Mouse (Mus musculus) embryonic facial prominence, embryonic 13.5 days (tissue): ENCODE measurements at regions not wholly inside any gene's neighbourhood (a gene's known extent, or its start where the extent isn't known, plus 50 kb on each side); places are given as distances from the start of the nearest gene placed in this dataset.

ENCODE experiments used
- ATAC-seq: fragments of 200-750 bp; cut with Nextera tagmentation; 2 replicates; pipeline ENCODE4 v1.8.0; 2017; ENCODE audit warnings: low read depth; ENCODE audit not compliant: insufficient number of reproducible peaks, insufficient read depth, low FRiP score, low TSS enrichment
- H3K27ac ChIP-seq: fragments of 300-500 bp; sonication (generic); 2 replicates; pipeline ENCODE4 v1.5.1; 2015; ENCODE audit warnings: moderate library complexity, mild to moderate bottlenecking, inconsistent platforms
- H3K27me3 ChIP-seq: fragments of 300-500 bp; sonication (generic); 2 replicates; pipeline ENCODE4 v1.6.1; 2015; ENCODE audit warnings: mild to moderate bottlenecking, inconsistent platforms
- H3K36me3 ChIP-seq: fragments of 300-500 bp; sonication (generic); 2 replicates; pipeline ENCODE4 v1.6.1; 2015; ENCODE audit warnings: mild to moderate bottlenecking, inconsistent platforms
- H3K4me1 ChIP-seq: fragments of 300-500 bp; sonication (generic); 2 replicates; pipeline ENCODE4 v1.6.1; 2015; ENCODE audit warnings: inconsistent platforms
- H3K4me2 ChIP-seq: fragments of 300-500 bp; sonication (generic); 2 replicates; pipeline ENCODE4 v1.6.1; 2015; ENCODE audit warnings: moderate library complexity, mild to moderate bottlenecking, inconsistent platforms
- H3K4me3 ChIP-seq: fragments of 300-500 bp; sonication (generic); 2 replicates; pipeline ENCODE4 v1.5.1; 2015; ENCODE audit warnings: mild to moderate bottlenecking, inconsistent platforms
- H3K9ac ChIP-seq: fragments of 300-500 bp; sonication (generic); 2 replicates; pipeline ENCODE4 v1.6.1; 2015; ENCODE audit warnings: mild to moderate bottlenecking, inconsistent platforms
- H3K9me3 ChIP-seq: fragments of 300-500 bp; sonication (generic); 2 replicates; pipeline ENCODE4 v1.6.1; 2016; ENCODE audit warnings: inconsistent platforms
- WGBS: fragments of 180-500 bp; shearing (Covaris S2); methylation state at CpG from one replicate; pipeline ENCODE4 v1.1.7; 2015; ENCODE audit warnings: mixed read lengths; 5-methylcytosine and 5-hydroxymethylcytosine counted together

DNA sequence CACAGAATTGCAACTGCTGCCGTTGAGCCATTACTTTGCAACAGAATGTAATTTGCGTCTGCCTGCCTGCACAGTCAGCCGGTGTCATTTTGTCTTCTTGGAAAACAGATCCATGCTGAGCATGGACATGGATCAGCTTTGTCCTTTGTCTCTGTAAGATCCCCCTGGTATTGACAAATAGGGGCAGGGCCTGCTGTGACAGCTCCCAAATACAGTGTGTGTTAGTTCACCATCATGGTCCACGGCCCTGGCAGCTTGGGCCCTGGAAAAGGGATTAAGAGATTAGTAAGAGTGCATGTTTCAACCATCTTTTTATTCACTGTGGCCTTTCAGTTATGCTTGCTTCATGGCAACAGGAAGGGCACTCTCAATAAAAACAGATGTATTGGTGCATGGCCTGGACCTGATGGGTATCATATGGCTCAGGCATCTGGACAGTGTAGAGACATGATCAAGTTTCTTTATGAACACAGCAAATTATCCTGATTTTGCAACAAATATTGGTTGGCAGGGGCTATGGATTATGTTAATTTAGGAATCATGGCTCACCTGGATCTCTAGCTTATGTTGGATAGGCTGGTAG lies 83.2 kb upstream of the Bmper start:
- no peaks in the 10 kb centered on the region for H3K36me3 ChIP-seq
- no peak overlapping the region for H3K9ac ChIP-seq
- no peaks in the 10 kb centered on the region for H3K27me3 ChIP-seq
- no peak overlapping the region for H3K4me2 ChIP-seq
- no peak overlapping the region for H3K27ac ChIP-seq
- no peak for ATAC-seq
- WGBS = 41% methylated on average over 4 of the region's 4 CpGs
- no peaks in the 10 kb centered on the region for H3K9me3 ChIP-seq
- no peak overlapping the region for H3K4me3 ChIP-seq
- peaks cover 12% of the 10 kb centered on the region for H3K4me1 ChIP-seq

DNA sequence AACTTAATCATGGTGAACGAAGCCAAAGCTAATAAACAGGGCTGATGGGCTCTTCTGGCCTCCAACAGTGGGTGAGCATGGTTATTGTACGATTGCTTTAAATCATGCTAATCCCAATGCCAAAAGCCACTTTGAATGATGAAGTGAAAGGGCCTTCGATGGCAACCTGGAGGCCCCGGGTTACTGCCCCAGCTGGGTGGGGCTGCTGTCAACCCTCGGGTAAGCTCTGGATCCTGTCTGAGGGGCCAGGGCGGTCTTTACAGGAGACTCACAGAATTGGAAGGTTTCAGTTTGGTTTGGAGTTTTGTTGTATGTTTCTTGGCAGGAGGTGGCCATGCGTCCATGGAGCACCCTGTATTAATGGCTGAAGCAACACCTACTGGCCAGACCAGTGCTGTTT lies 78.6 kb upstream of the Bmper start:
- no peak overlapping the region for H3K4me2 ChIP-seq
- ATAC-seq = no peak
- no peak overlapping the region for H3K9ac ChIP-seq
- H3K27ac ChIP-seq = no peak overlapping the region
- 91% methylated on average over 7 of the region's 7 CpGs for WGBS
- no peak overlapping the region for H3K4me3 ChIP-seq
- H3K27me3 ChIP-seq = no peaks in the 10 kb centered on the region
- peaks cover 8% of the 10 kb centered on the region; the same call in 1 of the 2 replicates for H3K4me1 ChIP-seq
- no peaks in the 10 kb centered on the region for H3K36me3 ChIP-seq
- no peaks in the 10 kb centered on the region for H3K9me3 ChIP-seq

DNA sequence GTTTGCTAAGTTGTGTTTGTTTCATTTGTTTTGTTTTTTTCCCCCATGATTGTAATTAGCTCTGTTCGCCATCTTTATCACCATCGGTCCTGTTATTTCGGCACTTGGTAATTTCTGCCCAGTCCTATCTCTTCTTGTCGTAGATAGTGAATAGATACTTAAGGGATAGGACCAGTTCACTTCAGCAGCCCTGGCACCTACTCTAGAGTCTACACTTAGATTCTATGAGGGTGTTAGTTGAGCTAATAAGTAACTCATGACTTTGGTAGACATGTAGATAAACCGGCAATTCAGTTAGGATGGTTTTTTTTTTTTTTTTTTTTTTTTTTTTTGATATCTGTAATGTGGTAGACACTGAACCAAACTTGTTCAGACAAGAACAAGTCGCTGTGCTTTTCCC lies 72.5 kb upstream of the Bmper start:
- Histone ChIP-seq H3K27me3 (no peaks in the 10 kb centered on the region), H3K9ac (no peak overlapping the region), H3K4me3 (no peak overlapping the region), H3K9me3 (no peaks in the 10 kb centered on the region), H3K27ac (no peak overlapping the region), H3K4me1 (0 out of 2 replicates have a peak, but pooled peaks cover 4% of the 10 kb centered on the region), H3K4me2 (no peak overlapping the region), H3K36me3 (no peaks in the 10 kb centered on the region)
- WGBS = 88% methylated on average over 6 of the region's 6 CpGs
- ATAC-seq = no peak

DNA sequence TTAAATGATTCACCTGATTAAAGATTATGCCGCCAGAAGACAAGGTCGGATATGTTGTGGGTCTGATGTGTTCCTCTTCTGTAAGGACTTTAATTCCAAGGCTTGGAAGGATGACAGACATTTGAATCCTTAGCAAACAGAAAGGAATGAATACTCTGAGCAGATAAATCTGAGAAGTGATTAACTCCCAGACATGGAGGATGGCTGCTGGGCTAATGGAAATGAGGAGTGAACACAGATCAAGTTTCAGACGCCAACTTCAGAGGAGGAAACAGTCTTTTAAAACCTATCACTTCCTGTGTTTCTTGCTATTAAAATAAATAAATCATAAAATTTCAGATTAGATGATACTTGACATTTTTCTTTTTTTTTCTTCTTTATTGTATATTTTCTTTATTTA lies 72.0 kb upstream of the Bmper start:
- Histone ChIP-seq H3K9me3 (no peaks in the 10 kb centered on the region), H3K36me3 (no peaks in the 10 kb centered on the region), H3K4me2 (no peak overlapping the region), H3K4me3 (no peak overlapping the region), H3K9ac (no peak overlapping the region), H3K4me1 (0 out of 2 replicates have a peak, but pooled peaks cover 4% of the 10 kb centered on the region), H3K27me3 (no peaks in the 10 kb centered on the region), H3K27ac (no peak overlapping the region)
- ATAC-seq = no peak
- 50% methylated on average over 3 of the region's 3 CpGs for WGBS

DNA sequence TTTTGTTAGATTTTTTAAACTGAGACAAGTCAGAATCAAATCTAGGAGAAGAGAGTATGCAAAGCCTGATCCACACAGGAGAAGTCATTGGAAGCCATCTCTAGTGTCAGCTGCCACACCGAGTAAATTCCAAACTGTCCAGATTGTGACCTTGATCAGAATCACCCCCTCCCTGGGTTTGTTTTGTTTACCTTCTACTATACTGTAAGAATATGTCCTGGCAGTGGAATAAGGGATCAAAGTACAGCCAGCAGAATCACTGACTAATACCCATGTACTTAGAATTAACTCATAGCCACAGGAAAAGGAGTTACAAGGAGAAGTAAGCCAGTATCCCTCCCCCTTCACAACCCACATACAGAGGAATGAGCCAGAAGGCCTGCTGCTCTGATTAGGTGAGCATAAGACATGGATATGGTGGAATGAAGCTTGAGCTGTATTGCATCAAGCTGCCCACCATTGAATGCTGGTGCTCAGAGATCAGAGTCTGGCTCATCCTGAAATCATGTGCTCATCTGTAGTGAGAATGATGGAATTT lies 70.9 kb upstream of the Bmper start:
- H3K4me1 ChIP-seq = peaks cover 7% of the 10 kb centered on the region; the same call in 1 of the 2 replicates
- no peak overlapping the region for H3K4me2 ChIP-seq
- H3K9ac ChIP-seq = no peak overlapping the region
- no peaks in the 10 kb centered on the region for H3K36me3 ChIP-seq
- no peak for ATAC-seq
- no peak overlapping the region for H3K4me3 ChIP-seq
- H3K27me3 ChIP-seq = no peaks in the 10 kb centered on the region
- no peak overlapping the region for H3K27ac ChIP-seq
- WGBS = 69% methylated on average over 1 of the region's 1 CpGs
- H3K9me3 ChIP-seq = no peaks in the 10 kb centered on the region

DNA sequence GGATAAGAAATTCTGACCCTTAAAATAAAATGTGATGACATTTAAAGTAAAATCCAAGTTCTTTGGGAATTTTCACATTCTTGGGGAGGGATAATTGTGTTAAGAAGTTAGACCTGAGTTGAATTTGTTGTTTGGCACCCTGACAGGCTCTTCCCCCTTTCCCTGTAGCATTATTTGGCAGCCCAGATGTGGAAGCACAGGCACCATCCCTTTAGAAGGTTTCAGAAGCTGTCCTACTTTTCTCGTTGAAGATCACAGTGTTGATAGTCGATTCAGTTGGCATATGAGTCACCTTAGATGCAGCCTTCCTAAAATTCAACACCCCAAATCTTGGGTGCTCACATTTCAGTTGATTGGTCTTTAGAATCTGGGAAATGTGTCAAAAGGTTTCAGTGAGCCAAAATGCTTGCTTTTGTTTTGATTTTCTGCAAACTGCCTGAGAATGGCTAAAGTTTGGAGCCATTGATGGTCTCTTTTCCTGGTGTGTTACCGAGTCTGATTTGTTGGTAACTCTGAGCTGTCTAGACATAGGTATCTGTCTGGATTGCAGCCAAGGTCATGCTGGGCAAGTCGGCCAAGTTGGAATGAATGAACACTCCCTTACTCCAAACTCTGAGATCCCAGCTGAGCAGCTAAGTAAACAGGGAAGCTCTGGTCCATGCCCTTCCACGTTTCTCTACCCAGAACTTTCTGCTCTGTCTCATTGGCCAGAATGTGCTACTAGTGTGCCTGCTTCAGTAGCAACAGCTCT lies 65.9 kb upstream of the Bmper start:
- Histone ChIP-seq H3K36me3 (no peaks in the 10 kb centered on the region), H3K9me3 (no peaks in the 10 kb centered on the region), H3K4me2 (no peak overlapping the region), H3K4me3 (no peak overlapping the region), H3K4me1 (peaks cover 12% of the 10 kb centered on the region), H3K9ac (no peak overlapping the region), H3K27me3 (no peaks in the 10 kb centered on the region; the same call in 1 of the 2 replicates), H3K27ac (no peak overlapping the region)
- WGBS = 44% methylated on average over 5 of the region's 5 CpGs
- no peak for ATAC-seq

DNA sequence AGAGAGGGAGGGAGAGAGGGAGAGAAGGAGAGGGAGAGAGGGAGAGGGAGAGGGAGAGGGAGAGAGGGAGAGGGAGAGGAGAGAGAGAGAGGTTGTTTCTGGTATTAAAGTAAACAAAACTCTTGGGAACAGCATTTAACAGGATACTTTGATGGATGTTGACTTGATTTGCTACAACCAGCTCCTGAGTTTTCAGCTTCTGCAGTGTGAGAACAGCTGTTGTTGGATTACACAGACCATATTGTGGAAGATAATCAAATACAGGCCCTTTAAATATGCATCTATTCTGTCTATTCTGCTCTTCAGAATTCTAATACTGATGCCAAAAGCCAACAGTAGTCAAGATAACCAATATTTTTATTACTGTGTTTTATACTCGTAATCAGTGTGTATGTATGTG lies 64.4 kb upstream of the Bmper start:
- WGBS = 63% methylated on average over 1 of the region's 1 CpGs

DNA sequence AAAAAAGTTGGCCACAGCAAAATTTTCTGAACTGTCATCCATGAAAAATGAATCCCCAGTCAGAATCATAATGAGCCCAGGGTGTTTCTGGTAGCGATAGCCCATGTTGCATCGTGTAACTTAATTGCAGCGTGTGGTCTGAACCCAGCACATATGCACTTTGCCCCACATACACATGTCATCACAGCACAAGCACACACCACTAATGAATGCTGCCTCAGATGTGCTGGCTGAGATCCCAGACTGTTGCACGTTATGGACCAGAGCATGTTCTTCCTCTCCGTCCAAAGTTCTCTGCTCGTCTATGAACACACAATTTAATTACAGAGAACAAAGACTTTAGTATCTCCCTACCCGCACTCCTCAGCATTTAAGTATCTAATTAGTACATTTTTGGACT lies 61.5 kb upstream of the Bmper start:
- Histone ChIP-seq H3K27ac (no peak overlapping the region), H3K9ac (no peak overlapping the region), H3K27me3 (no peaks in the 10 kb centered on the region; the same call in 1 of the 2 replicates), H3K4me1 (peaks cover 12% of the 10 kb centered on the region), H3K4me3 (no peak overlapping the region), H3K9me3 (no peaks in the 10 kb centered on the region), H3K36me3 (no peaks in the 10 kb centered on the region), H3K4me2 (no peak overlapping the region)
- 58% methylated on average over 7 of the region's 7 CpGs for WGBS
- no peak for ATAC-seq

More for the DNA sequence above, 64.4 kb upstream of the Bmper start:
- Histone ChIP-seq H3K4me3 (no peak overlapping the region), H3K9ac (no peak overlapping the region), H3K9me3 (no peaks in the 10 kb centered on the region), H3K36me3 (no peaks in the 10 kb centered on the region), H3K4me1 (peaks cover 12% of the 10 kb centered on the region), H3K27ac (no peak overlapping the region), H3K4me2 (no peak overlapping the region), H3K27me3 (no peaks in the 10 kb centered on the region; the same call in 1 of the 2 replicates)
- ATAC-seq = no peak

DNA sequence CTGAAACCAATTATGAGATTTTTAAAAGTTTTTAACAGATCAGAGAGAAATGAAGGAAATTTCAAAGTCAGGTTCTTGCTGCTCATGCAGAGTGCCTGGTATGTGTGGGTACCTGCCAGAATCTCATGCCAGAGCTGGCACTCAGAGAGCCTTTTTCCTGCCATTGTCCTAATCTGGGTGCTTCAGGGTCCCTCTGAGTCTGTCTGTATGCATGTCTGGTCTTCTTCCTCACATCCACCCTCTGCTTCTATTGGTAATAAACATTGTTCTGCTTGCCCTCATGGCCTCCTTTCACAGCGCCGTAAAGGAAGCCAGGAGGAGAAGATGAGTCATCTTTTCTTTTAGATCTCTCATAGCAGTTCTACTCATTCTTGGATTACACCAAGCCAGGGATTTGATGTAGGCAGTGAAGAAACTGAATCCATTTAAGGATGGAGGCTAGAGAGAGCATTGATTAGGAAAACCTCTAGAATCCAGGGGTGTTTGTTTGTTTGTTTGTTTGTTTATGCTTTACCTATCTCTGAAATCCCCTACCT lies 55.8 kb upstream of the Bmper start:
- no peak for ATAC-seq
- Histone ChIP-seq H3K27me3 (no peaks in the 10 kb centered on the region), H3K4me1 (no peaks in the 10 kb centered on the region), H3K4me2 (no peak overlapping the region), H3K9ac (no peak overlapping the region), H3K36me3 (no peaks in the 10 kb centered on the region), H3K9me3 (no peaks in the 10 kb centered on the region), H3K4me3 (no peak overlapping the region), H3K27ac (no peak overlapping the region)
- WGBS = 79% methylated on average over 2 of the region's 2 CpGs

DNA sequence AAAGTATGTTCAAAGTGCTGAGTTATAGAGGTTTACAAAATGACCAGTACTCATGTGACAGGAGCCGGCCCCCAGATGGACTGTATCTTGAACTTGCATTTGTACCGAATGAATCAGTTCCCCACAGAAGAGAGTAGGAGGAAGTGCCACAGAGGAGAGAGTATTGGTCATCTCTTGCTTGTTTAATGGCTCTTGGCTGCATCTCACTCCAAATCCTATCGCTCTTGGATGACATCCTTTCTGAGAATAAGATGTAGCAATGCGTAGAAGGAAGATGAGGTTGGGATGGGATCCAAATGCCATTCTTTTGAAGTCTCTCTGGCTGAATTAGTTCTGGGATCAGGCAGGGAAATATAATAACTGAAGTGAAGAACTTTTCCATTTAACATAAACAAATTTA lies 55.2 kb upstream of the Bmper start:
- H3K4me3 ChIP-seq = no peak overlapping the region
- H3K36me3 ChIP-seq = no peaks in the 10 kb centered on the region
- no peak overlapping the region for H3K4me2 ChIP-seq
- H3K9me3 ChIP-seq = no peaks in the 10 kb centered on the region
- whole genome bisulfite sequencing = 77% methylated on average over 4 of the region's 4 CpGs
- H3K4me1 ChIP-seq = no peaks in the 10 kb centered on the region
- H3K9ac ChIP-seq = no peak overlapping the region
- ATAC-seq = no peak
- H3K27me3 ChIP-seq = no peaks in the 10 kb centered on the region
- H3K27ac ChIP-seq = no peak overlapping the region

DNA sequence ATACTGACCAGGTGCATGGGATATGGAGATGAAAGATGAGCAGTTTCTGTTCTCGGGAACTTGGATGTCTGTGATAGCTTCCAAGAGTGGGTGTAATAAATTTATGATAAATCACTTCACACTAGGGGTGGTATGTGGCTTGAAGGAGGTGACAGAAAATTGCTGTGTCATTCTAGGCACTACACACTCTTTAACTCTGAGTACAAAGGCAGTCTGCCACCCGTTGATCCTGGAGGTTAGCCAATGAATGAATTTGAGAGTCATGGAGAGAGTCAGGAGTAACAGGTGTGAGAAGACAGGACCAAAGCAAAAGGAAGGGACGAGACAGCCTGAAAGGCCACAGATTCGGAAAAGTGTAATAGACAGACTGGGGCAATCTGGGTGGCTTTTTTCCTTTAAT lies 54.7 kb upstream of the Bmper start:
- no peaks in the 10 kb centered on the region for H3K4me1 ChIP-seq
- no peaks in the 10 kb centered on the region for H3K27me3 ChIP-seq
- H3K9me3 ChIP-seq = no peaks in the 10 kb centered on the region
- WGBS = 68% methylated on average over 4 of the region's 4 CpGs
- no peak overlapping the region for H3K4me3 ChIP-seq
- no peaks in the 10 kb centered on the region for H3K36me3 ChIP-seq
- no peak overlapping the region for H3K4me2 ChIP-seq
- H3K9ac ChIP-seq = no peak overlapping the region
- ATAC-seq = no peak
- H3K27ac ChIP-seq = no peak overlapping the region

DNA sequence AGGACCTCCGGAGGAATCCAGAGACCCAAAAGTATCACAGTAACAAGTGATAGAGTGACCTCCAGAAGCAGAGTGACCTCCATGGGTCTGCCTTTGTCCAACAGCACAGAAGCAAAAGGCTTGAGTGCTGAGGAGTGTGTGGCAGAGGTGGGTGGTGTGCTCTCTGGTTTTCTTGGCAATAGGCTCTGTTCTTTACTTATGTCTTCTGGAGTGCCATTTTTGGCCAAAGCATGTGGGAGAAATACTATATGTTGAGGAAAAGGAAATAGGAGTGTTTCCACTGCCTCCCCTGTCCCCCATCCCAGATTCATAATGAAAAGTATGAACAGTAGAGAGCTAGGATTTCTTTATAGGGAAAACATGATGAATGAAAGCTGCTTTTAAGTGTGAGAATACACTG lies 51.5 kb upstream of the Bmper start:
- WGBS = 87% methylated on average over 1 of the region's 1 CpGs
- no peak overlapping the region for H3K27ac ChIP-seq
- no peaks in the 10 kb centered on the region for H3K27me3 ChIP-seq
- H3K4me3 ChIP-seq = no peak overlapping the region
- no peak overlapping the region for H3K4me2 ChIP-seq
- no peaks in the 10 kb centered on the region for H3K9me3 ChIP-seq
- no peak for ATAC-seq
- H3K4me1 ChIP-seq = no peaks in the 10 kb centered on the region
- no peaks in the 10 kb centered on the region for H3K36me3 ChIP-seq
- H3K9ac ChIP-seq = no peak overlapping the region
